Mouse (Mus musculus): ENCODE measurements around the gene Miga2. TPM values are rescaled to one million over a fixed set of nuclear protein-coding genes. Genes with fewer than 3 reads are reported as not detected.

Miga2 gene
- polyA plus RNA-seq (2012; rRNA removed): 45.2 and 45.4 TPM in 2 replicates

GRCm38 (mm10) chr2:30363773-30364650 is at the start of gene Miga2:
Gene Miga2 (plus strand): TSS chr2:30364233.

GRCm38 (mm10) chr2:30358533-30359531 is 5.2 kb upstream of the Miga2 start, which contains the start of gene Sh3glb2:
Gene Sh3glb2 (minus strand): TSS chr2:30359337.

GRCm38 (mm10) chr2:30392114-30392576 is 28.1 kb downstream of the Miga2 start, which contains the start of gene Dolpp1:
Gene Dolpp1 (plus strand): TSS chr2:30392254.

GRCm38 (mm10) chr2:30415157-30415935 is 51.3 kb downstream of the Miga2 start, which contains the start of gene Crat:
Gene Crat (minus strand): TSS chr2:30415813.

GRCm38 (mm10) chr2:30415936-30416648 is 52.1 kb downstream of the Miga2 start, which contains the start of gene Ptpa:
Gene Ptpa (plus strand): TSS chr2:30416039.

Other genes with a start within 250 kb of the Miga2 start
- gene Zer1, start 239.6 kb upstream of the Miga2 start, polyA plus RNA-seq (2012; rRNA removed): 85.6 and 91.8 TPM in 2 replicates
- 65.5 and 66.5 TPM in 2 replicates for gene Tbc1d13, start 230.5 kb upstream of the Miga2 start, polyA plus RNA-seq (2012; rRNA removed)
- 19.5 and 22.3 TPM in 2 replicates for gene Endog, start 192.7 kb upstream of the Miga2 start, polyA plus RNA-seq (2012; rRNA removed)
- 49.3 and 50.9 TPM in 2 replicates for gene Spout1, start 185.8 kb upstream of the Miga2 start, polyA plus RNA-seq (2012; rRNA removed)
- gene Kyat1, start 158.4 kb upstream of the Miga2 start, polyA plus RNA-seq (2012; rRNA removed): 28.2 and 29.4 TPM in 2 replicates
- 28.7 and 30.2 TPM in 2 replicates for gene Lrrc8a, start 126.5 kb upstream of the Miga2 start, polyA plus RNA-seq (2012; rRNA removed)
- gene Gm28035, start 123.7 kb upstream of the Miga2 start, polyA plus RNA-seq (2012; rRNA removed): 15.4 and 20.4 TPM in 2 replicates
- 19.5 and 22.7 TPM in 2 replicates for gene Phyhd1, start 98.0 kb upstream of the Miga2 start, polyA plus RNA-seq (2012; rRNA removed)
- gene Gm28038, start 83.2 kb upstream of the Miga2 start, polyA plus RNA-seq (2012; rRNA removed): not detected in 2 replicates
- 13.8 and 15.8 TPM in 2 replicates for gene Dolk, start 77.9 kb upstream of the Miga2 start, polyA plus RNA-seq (2012; rRNA removed)
- gene Nup188, start 77.8 kb upstream of the Miga2 start, polyA plus RNA-seq (2012; rRNA removed): 28.2 and 32.9 TPM in 2 replicates
- gene Sh3glb2, start 4.9 kb upstream of the Miga2 start, polyA plus RNA-seq (2012; rRNA removed): 358 and 371 TPM in 2 replicates
- 70.3 and 73.3 TPM in 2 replicates for gene Dolpp1, start 28.0 kb downstream of the Miga2 start, polyA plus RNA-seq (2012; rRNA removed)
- gene Crat, start 51.6 kb downstream of the Miga2 start, polyA plus RNA-seq (2012; rRNA removed): 28.6 and 30.9 TPM in 2 replicates
- 130 and 132 TPM in 2 replicates for gene Ptpa, start 51.8 kb downstream of the Miga2 start, polyA plus RNA-seq (2012; rRNA removed)
- gene Ier5l, start 110.0 kb downstream of the Miga2 start, polyA plus RNA-seq (2012; rRNA removed): 15.8 and 18.3 TPM in 2 replicates
- 0.56 and 0.59 TPM in 2 replicates for gene Cstad, start 230.8 kb downstream of the Miga2 start, polyA plus RNA-seq (2012; rRNA removed)